Mouse (Mus musculus) thymus, postnatal 25 days (tissue): Measurements from ENCODE around the gene Cep350.

Experiments used
- DNase-seq: peaks from one replicate; pipeline ENCODE4 v3.0.0; 2022

Gene Cep350

GRCm38 (mm10) chr1:155805607-155806006 lies 167.4 kb downstream of the Cep350 start:
- no peak for DNase-seq

DNA sequence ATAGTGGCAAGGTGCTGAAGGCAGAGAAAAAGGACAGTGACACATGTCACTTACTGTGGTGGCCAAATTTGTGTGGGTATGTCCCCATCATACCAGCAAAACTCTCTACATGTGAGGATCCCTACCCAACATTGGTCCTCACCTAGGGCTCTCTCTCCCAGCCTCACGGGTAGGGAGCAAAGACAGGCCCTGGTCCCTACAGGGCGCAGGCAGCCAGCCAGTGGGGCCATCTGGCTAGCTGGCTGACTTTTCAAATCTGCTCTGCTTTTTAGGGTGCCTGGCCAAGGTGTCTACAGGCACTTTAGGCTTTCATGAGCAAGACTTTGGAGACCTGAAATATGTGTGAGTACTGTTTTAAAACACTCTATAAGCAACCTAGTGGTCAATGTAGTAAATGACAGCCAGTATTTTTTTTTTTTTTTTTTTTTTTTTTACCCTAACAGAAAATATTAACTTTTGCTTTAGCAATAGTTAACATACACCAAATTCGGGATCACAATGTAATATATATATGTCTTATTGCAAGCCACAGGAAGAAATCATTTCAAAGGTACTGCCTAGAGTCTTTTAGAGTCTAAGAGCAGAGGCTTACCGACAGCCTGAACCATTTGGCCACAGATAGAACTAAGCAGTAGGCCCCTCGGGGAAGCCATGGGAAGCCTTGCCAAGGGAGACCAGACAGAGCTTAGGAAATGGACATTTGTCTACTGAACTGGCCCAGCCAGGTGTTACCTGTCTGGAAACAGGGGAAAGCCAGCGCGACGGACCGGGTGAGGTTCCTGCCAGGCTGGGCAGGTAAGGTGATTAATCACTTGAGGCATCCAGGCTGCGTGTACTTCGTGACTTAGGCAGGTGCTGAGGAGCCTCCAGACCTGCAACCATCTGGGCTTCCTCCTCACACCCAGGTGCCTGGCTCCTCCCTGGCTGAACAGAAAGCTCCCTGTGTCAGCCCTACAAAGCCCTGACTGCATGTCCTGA lies 171.8 kb downstream of the Cep350 start:
- DNase-seq: no peak

GRCm38 (mm10) chr1:155798000-155798399 lies 175.1 kb downstream of the Cep350 start:
- no peak for DNase-seq

- DNase-seq: no peak
Measured at GRCm38 (mm10) chr1:155797425-155797824, 175.6 kb downstream of the Cep350 start.

GRCm38 (mm10) chr1:155796757-155797405 lies 176.2 kb downstream of the Cep350 start:
- DNase-seq: no peak

- no peak for DNase-seq
Measured at GRCm38 (mm10) chr1:155795791-155796233, 177.2 kb downstream of the Cep350 start.
